Mouse (Mus musculus) stomach, embryonic 16.5 days (tissue): ENCODE results near the gene Zfyve16. TPM values are rescaled to one million over a fixed set of nuclear protein-coding genes. Genes with fewer than 3 reads are reported as not detected.

Experiments
- ATAC-seq: fragments of 200-750 bp; cut with Nextera tagmentation; 2 replicates; pipeline ENCODE4 v1.8.0; 2017; ENCODE audit warnings: moderate number of reproducible peaks, moderate TSS enrichment; ENCODE audit not compliant: insufficient read depth, low FRiP score
- H3K27ac ChIP-seq: fragments of 300-500 bp; sonication (generic); 2 replicates; pipeline ENCODE4 v1.5.1; 2014; ENCODE audit warnings: low read length
- H3K27me3 ChIP-seq: fragments of 300-500 bp; sonication (generic); 2 replicates; pipeline ENCODE4 v1.6.1; 2014; ENCODE audit warnings: low read length, control low read depth, mixed read lengths; ENCODE audit not compliant: control insufficient read depth, insufficient read depth
- H3K36me3 ChIP-seq: fragments of 300-500 bp; sonication (generic); 2 replicates; pipeline ENCODE4 v1.6.1; 2014; ENCODE audit warnings: low read length; ENCODE audit not compliant: control insufficient read depth, insufficient read depth
- H3K4me1 ChIP-seq: fragments of 300-500 bp; sonication (generic); 2 replicates; pipeline ENCODE4 v1.6.1; 2014; ENCODE audit warnings: low read length, control low read depth, mixed read lengths; ENCODE audit not compliant: control insufficient read depth, insufficient read depth
- H3K4me2 ChIP-seq: fragments of 300-500 bp; sonication (generic); 2 replicates; pipeline ENCODE4 v1.6.1; 2014; ENCODE audit warnings: low read depth, low read length, mixed read lengths
- H3K4me3 ChIP-seq: fragments of 300-500 bp; sonication (generic); replicated peaks from 2 replicates; pipeline ENCODE4 v1.5.1; 2014; ENCODE audit warnings: mild to moderate bottlenecking, low read length
- H3K9ac ChIP-seq: fragments of 300-500 bp; sonication (generic); 2 replicates; pipeline ENCODE4 v1.6.1; 2014; ENCODE audit warnings: low read length
- H3K9me3 ChIP-seq: fragments of 300-500 bp; sonication (generic); replicated peaks from 2 replicates; pipeline ENCODE4 v1.6.1; 2016; ENCODE audit warnings: low read length, control low read depth; ENCODE audit not compliant: control insufficient read depth
- WGBS: fragments of 180-500 bp; shearing (Covaris S2); extraction: QIAGEN DNeasy Blood & Tissue Kit; methylation state at CpG from one replicate; pipeline ENCODE4 v1.1.7; 2014; 5-methylcytosine and 5-hydroxymethylcytosine counted together
- polyA plus RNA-seq: library from polyadenylated mRNA; unstranded; fragments of >200 nt; fragmentation: Nextera tagmentation; extraction: Ambion mirVana; gene quantifications from 2 replicates; pipeline ENCODE4 v1.2.1, GENCODE M21; 2015

Zfyve16 gene
- polyA plus RNA-seq, 1 experiment from 2014 or later = 10.2 TPM

GRCm38 (mm10) chr13:92483852-92484463 is 46.7 kb downstream of the Zfyve16 start, which contains the start of gene Fam151b:
Fam151b (minus strand) TSS chr13:92484015.
- Histone ChIP-seq H3K27me3 (no peaks in the 10 kb centered on the region), H3K4me2 (peak within 1 kb of the TSS; percentile 64), H3K9ac (peak within 1 kb of the TSS; percentile 61), H3K36me3 (no peaks in the 10 kb centered on the region), H3K4me1 (0 out of 2 replicates have a peak, but pooled peaks cover 4% of the 10 kb centered on the region), H3K9me3 (no peaks in the 10 kb centered on the region), H3K4me3 (peak within 1 kb of the TSS; percentile 58), H3K27ac (no peak within 1 kb of the TSS; the same call in 1 of the 2 replicates)
- WGBS = 5% methylated on average over 19 of the region's 19 CpGs
- peak; percentile 99 for ATAC-seq

GRCm38 (mm10) chr13:92483348-92483747 is 47.3 kb downstream of the Zfyve16 start:
- no peaks in the 10 kb centered on the region for H3K9me3 ChIP-seq
- ATAC-seq = no peak; the same call in 1 of the 2 replicates
- H3K9ac ChIP-seq = peak overlapping the region; percentile 61; the same call in 1 of the 2 replicates
- H3K36me3 ChIP-seq = no peaks in the 10 kb centered on the region
- no peak overlapping the region for H3K27ac ChIP-seq
- WGBS = 15% methylated on average over 3 of the region's 3 CpGs
- peak overlapping the region; percentile 58 for H3K4me3 ChIP-seq
- H3K4me2 ChIP-seq = peak overlapping the region; percentile 64
- 0 out of 2 replicates have a peak, but pooled peaks cover 4% of the 10 kb centered on the region for H3K4me1 ChIP-seq
- H3K27me3 ChIP-seq = no peaks in the 10 kb centered on the region

- ATAC-seq = no peak
- H3K36me3 ChIP-seq = 0 out of 2 replicates have a peak, but pooled peaks cover 2% of the 10 kb centered on the region
- WGBS = 53% methylated on average over 2 of the region's 2 CpGs
These were observed 60.5 kb downstream of the Zfyve16 start for GRCm38 (mm10) chr13:92470151-92470550.

GRCm38 (mm10) chr13:92469381-92469780 is 61.3 kb downstream of the Zfyve16 start:
- Histone ChIP-seq H3K36me3 (0 out of 2 replicates have a peak, but pooled peaks cover 2% of the 10 kb centered on the region), H3K27ac (no peak overlapping the region), H3K4me3 (no peak overlapping the region), H3K4me2 (no peak overlapping the region), H3K27me3 (no peaks in the 10 kb centered on the region), H3K9me3 (no peaks in the 10 kb centered on the region), H3K4me1 (no peaks in the 10 kb centered on the region), H3K9ac (no peak overlapping the region)
- ATAC-seq = no peak
- WGBS = 46% methylated on average over 2 of the region's 2 CpGs

More at GRCm38 (mm10) chr13:92470151-92470550, 60.5 kb downstream of the Zfyve16 start:
- H3K9ac ChIP-seq = no peak overlapping the region
- H3K27me3 ChIP-seq = no peaks in the 10 kb centered on the region
- no peak overlapping the region for H3K27ac ChIP-seq
- H3K4me1 ChIP-seq = no peaks in the 10 kb centered on the region
- no peaks in the 10 kb centered on the region for H3K9me3 ChIP-seq
- no peak overlapping the region for H3K4me2 ChIP-seq
- no peak overlapping the region for H3K4me3 ChIP-seq

- Histone ChIP-seq H3K36me3 (0 out of 2 replicates have a peak, but pooled peaks cover 2% of the 10 kb centered on the region), H3K9me3 (no peaks in the 10 kb centered on the region), H3K4me3 (no peak overlapping the region), H3K27me3 (no peaks in the 10 kb centered on the region), H3K4me1 (no peaks in the 10 kb centered on the region), H3K27ac (no peak overlapping the region), H3K4me2 (no peak overlapping the region), H3K9ac (no peak overlapping the region)
- ATAC-seq = no peak
- 72% methylated on average over 9 of the region's 9 CpGs for WGBS
These were observed 62.8 kb downstream of the Zfyve16 start for GRCm38 (mm10) chr13:92467891-92468290.

DNA sequence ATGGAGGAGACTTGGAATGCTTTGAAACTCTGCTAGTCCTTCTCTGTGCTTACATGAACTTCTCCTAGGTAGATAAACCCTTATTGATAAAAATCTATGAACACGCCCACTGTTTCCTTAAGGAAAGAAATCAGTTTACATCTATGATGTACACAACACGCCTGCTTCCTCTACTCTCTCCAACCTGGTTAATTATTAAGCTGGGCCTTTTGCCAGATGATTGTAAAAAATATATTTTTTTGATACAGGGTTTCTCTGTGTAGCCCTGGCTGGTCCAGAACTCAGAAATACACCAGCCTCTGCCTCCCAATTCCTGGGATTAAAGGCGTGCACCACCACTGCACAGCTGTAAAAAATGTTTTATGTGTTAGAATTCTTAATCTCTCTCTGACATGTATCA is 66.0 kb downstream of the Zfyve16 start:
- Histone ChIP-seq H3K36me3 (0 out of 2 replicates have a peak, but pooled peaks cover 2% of the 10 kb centered on the region), H3K4me2 (no peak overlapping the region), H3K9me3 (no peaks in the 10 kb centered on the region), H3K4me3 (no peak overlapping the region), H3K4me1 (no peaks in the 10 kb centered on the region), H3K27ac (no peak overlapping the region), H3K27me3 (no peaks in the 10 kb centered on the region), H3K9ac (no peak overlapping the region)
- ATAC-seq = peak; percentile 50; the same call in 1 of the 2 replicates
- WGBS = 58% methylated on average over 3 of the region's 3 CpGs

GRCm38 (mm10) chr13:92446872-92447271 is 83.8 kb downstream of the Zfyve16 start:
- WGBS = 84% methylated on average over 7 of the region's 7 CpGs
- no peak for ATAC-seq
- no peaks in the 10 kb centered on the region for H3K27me3 ChIP-seq

DNA sequence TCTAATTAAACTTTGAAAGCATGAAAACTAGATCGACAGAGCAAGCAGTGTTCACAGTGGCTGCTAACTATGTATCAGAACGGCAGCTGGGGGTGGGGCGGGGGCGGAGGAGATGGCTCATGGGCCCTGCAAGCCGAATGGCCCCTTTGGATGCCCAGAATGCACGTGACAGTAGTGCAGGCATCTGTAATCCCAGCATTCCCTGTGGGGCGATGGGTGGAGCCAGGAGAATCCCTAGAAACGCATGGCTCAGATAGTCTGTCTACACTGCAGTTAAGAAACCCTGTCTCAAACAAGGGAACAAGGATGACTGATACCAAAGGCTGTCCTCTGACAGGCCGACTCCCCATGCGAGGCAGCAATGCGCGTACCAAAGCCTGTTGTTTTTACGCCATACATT is 90.4 kb downstream of the Zfyve16 start:
- H3K9me3 ChIP-seq = no peaks in the 10 kb centered on the region
- no peaks in the 10 kb centered on the region for H3K4me1 ChIP-seq
- H3K27me3 ChIP-seq = no peaks in the 10 kb centered on the region
- ATAC-seq = no peak
- WGBS = 72% methylated on average over 13 of the region's 13 CpGs
- no peak overlapping the region for H3K4me3 ChIP-seq
- no peaks in the 10 kb centered on the region for H3K36me3 ChIP-seq
- H3K4me2 ChIP-seq = no peak overlapping the region
- no peak overlapping the region for H3K9ac ChIP-seq
- H3K27ac ChIP-seq = no peak overlapping the region

More at GRCm38 (mm10) chr13:92446872-92447271, 83.8 kb downstream of the Zfyve16 start:
- no peaks in the 10 kb centered on the region for H3K9me3 ChIP-seq
- no peak overlapping the region for H3K9ac ChIP-seq
- H3K4me2 ChIP-seq = no peak overlapping the region
- H3K36me3 ChIP-seq = no peaks in the 10 kb centered on the region
- H3K4me1 ChIP-seq = no peaks in the 10 kb centered on the region
- no peak overlapping the region for H3K4me3 ChIP-seq
- H3K27ac ChIP-seq = no peak overlapping the region

- WGBS = 84% methylated on average over 10 of the region's 10 CpGs
- no peak overlapping the region for H3K27ac ChIP-seq
- H3K9ac ChIP-seq = no peak overlapping the region
- ATAC-seq = no peak
- H3K9me3 ChIP-seq = no peaks in the 10 kb centered on the region
- H3K27me3 ChIP-seq = no peaks in the 10 kb centered on the region
- no peak overlapping the region for H3K4me2 ChIP-seq
- no peak overlapping the region for H3K4me3 ChIP-seq
- no peaks in the 10 kb centered on the region for H3K36me3 ChIP-seq
- H3K4me1 ChIP-seq = no peaks in the 10 kb centered on the region
These were observed 92.0 kb downstream of the Zfyve16 start for GRCm38 (mm10) chr13:92438656-92439055.
